Mouse (Mus musculus): ENCODE data around the gene Pakap.
A peak's percentile ranks its signal among the peaks of the same experiment; 100 is the strongest.

Pakap gene

GRCm38 (mm10) chr4:57723659-57724058 is 155.7 kb downstream of the Pakap start:
- no peak for DNase-seq

- DNase-seq, result no peak
These were observed 157.6 kb downstream of the Pakap start for GRCm38 (mm10) chr4:57725569-57725968.

- no peak for DNase-seq
These were observed 160.7 kb downstream of the Pakap start for GRCm38 (mm10) chr4:57728611-57729183.

- no peak for DNase-seq
These were observed 162.1 kb downstream of the Pakap start for GRCm38 (mm10) chr4:57730047-57730446.

GRCm38 (mm10) chr4:57730801-57731598 is 163.0 kb downstream of the Pakap start:
- no peak for DNase-seq

- peak; percentile 41 for DNase-seq
These were observed 164.4 kb downstream of the Pakap start for GRCm38 (mm10) chr4:57732351-57732750.

GRCm38 (mm10) chr4:57733445-57733844 is 165.5 kb downstream of the Pakap start:
- DNase-seq, result no peak

GRCm38 (mm10) chr4:57735426-57735825 is 167.4 kb downstream of the Pakap start:
- peak; percentile 81 for DNase-seq

- no peak for DNase-seq
These were observed 171.0 kb downstream of the Pakap start for GRCm38 (mm10) chr4:57738856-57739552.

GRCm38 (mm10) chr4:57743325-57743929 is 175.4 kb downstream of the Pakap start:
- DNase-seq, result no peak

- DNase-seq, result no peak
These were observed 182.7 kb downstream of the Pakap start for GRCm38 (mm10) chr4:57750651-57751050.

GRCm38 (mm10) chr4:57751054-57751453 is 183.1 kb downstream of the Pakap start:
- no peak for DNase-seq

GRCm38 (mm10) chr4:57751566-57751965 is 183.6 kb downstream of the Pakap start:
- no peak for DNase-seq

- no peak for DNase-seq
These were observed 187.1 kb downstream of the Pakap start for GRCm38 (mm10) chr4:57755085-57755484.

- no peak for DNase-seq
These were observed 190.0 kb downstream of the Pakap start for GRCm38 (mm10) chr4:57757997-57758396.

GRCm38 (mm10) chr4:57762424-57762823 is 194.4 kb downstream of the Pakap start:
- no peak for DNase-seq

- DNase-seq, result peak; percentile 40
These were observed 196.4 kb downstream of the Pakap start for GRCm38 (mm10) chr4:57764392-57764791.

- peak; percentile 49 for DNase-seq
These were observed 196.9 kb downstream of the Pakap start for GRCm38 (mm10) chr4:57764926-57765325.

- DNase-seq, result no peak
These were observed 197.8 kb downstream of the Pakap start for GRCm38 (mm10) chr4:57765806-57766205.

GRCm38 (mm10) chr4:57769007-57769406 is 201.0 kb downstream of the Pakap start:
- no peak for DNase-seq

GRCm38 (mm10) chr4:57770185-57770823 is 202.3 kb downstream of the Pakap start:
- no peak for DNase-seq

GRCm38 (mm10) chr4:57771558-57772219 is 203.7 kb downstream of the Pakap start:
- DNase-seq, result no peak

Measured in kidney, adult 18-20 months (tissue).